Mouse (Mus musculus) forebrain, embryonic 16.5 days (tissue): ENCODE measurements around the gene Ascc1. TPM values are rescaled to one million over a fixed set of nuclear protein-coding genes. Genes with fewer than 3 reads are reported as not detected.
"Not testable (repeated sequence)": the region's sequence is repeated elsewhere in the genome, so short reads cannot be mapped to it uniquely, and the experiment has no call there.

Source experiments
- ATAC-seq: fragments of 200-750 bp; cut with Nextera tagmentation; 2 replicates; pipeline ENCODE4 v1.8.0; 2017; ENCODE audit warnings: mild to moderate bottlenecking, moderate library complexity
- H3K27ac ChIP-seq: fragments of 300-500 bp; sonication (generic); 2 replicates; pipeline ENCODE4 v1.5.1; 2014; ENCODE audit warnings: low read length, control low read depth
- H3K27me3 ChIP-seq: fragments of 300-500 bp; sonication (generic); replicated peaks from 2 replicates; pipeline ENCODE4 v1.6.1; 2014; ENCODE audit warnings: low read length; ENCODE audit not compliant: control insufficient read depth, insufficient read depth
- H3K36me3 ChIP-seq: fragments of 300-500 bp; sonication (generic); 2 replicates; pipeline ENCODE4 v1.6.1; 2014; ENCODE audit not compliant: control insufficient read depth, insufficient read depth
- H3K4me1 ChIP-seq: fragments of 300-500 bp; sonication (generic); replicated peaks from 2 replicates; pipeline ENCODE4 v1.6.1; 2014; ENCODE audit warnings: low read length; ENCODE audit not compliant: control insufficient read depth, insufficient read depth
- H3K4me2 ChIP-seq: fragments of 300-500 bp; sonication (generic); 2 replicates; pipeline ENCODE4 v1.6.1; 2014; ENCODE audit warnings: mild to moderate bottlenecking, low read length, control low read depth
- H3K4me3 ChIP-seq: fragments of 300-500 bp; sonication (generic); replicated peaks from 2 replicates; pipeline ENCODE4 v1.5.1; 2014; ENCODE audit warnings: mild to moderate bottlenecking, low read length, control low read depth
- H3K9ac ChIP-seq: fragments of 300-500 bp; sonication (generic); replicated peaks from 2 replicates; pipeline ENCODE4 v1.6.1; 2014; ENCODE audit warnings: low read depth, low read length, control low read depth
- H3K9me3 ChIP-seq: fragments of 300-500 bp; sonication (generic); 2 replicates; pipeline ENCODE4 v1.6.1; 2016; ENCODE audit warnings: low read length; ENCODE audit not compliant: control insufficient read depth
- WGBS: fragments of 180-500 bp; shearing (Covaris S2); extraction: QIAGEN DNeasy Blood & Tissue Kit; methylation state at CpG from one replicate; pipeline ENCODE4 v1.1.7; 2014; 5-methylcytosine and 5-hydroxymethylcytosine counted together
- polyA plus RNA-seq: library from polyadenylated mRNA; unstranded; fragments of >200 nt; fragmentation: Nextera tagmentation; extraction: Ambion mirVana; gene quantifications from 2 replicates; pipeline ENCODE4 v1.2.1, GENCODE M21; 2015

Gene Ascc1
- polyA plus RNA-seq, 1 experiment from 2014 or later = 50.0 TPM

DNA sequence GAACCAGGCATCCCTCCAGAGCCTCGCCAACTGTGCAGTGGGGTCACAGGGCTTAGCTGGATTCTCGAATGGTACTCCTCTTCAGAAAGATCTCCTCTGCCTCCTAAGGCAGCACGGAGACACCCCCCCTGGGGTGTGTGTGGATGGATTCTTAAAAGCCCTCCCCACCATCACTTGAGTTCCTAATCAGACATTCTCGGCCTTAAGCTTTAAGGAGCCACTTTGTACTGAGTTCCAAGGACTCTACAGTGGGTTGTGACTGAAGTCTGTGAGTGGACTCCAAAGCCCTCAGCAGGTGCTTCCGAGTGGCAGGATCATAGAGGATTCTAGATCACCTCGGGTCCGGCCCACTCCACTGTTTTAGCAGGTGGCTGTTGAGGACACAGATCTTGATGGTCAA lies 115.9 kb downstream of the Ascc1 start:
- Histone ChIP-seq H3K9ac (no peak overlapping the region), H3K9me3 (no peaks in the 10 kb centered on the region), H3K27ac (no peak overlapping the region), H3K36me3 (no peaks in the 10 kb centered on the region), H3K4me3 (no peak overlapping the region), H3K4me2 (no peak overlapping the region), H3K4me1 (peaks cover 24% of the 10 kb centered on the region), H3K27me3 (no peaks in the 10 kb centered on the region)
- no peak for ATAC-seq
- 46% methylated on average over 7 of the region's 7 CpGs for WGBS

- Histone ChIP-seq H3K9me3 (no peaks in the 10 kb centered on the region), H3K27ac (no peak overlapping the region), H3K27me3 (no peaks in the 10 kb centered on the region), H3K4me1 (peaks cover 16% of the 10 kb centered on the region), H3K9ac (no peak overlapping the region), H3K4me3 (no peak overlapping the region), H3K36me3 (no peaks in the 10 kb centered on the region), H3K4me2 (no peak overlapping the region)
- no peak for ATAC-seq
- WGBS = 64% methylated on average over 4 of the region's 4 CpGs
These were observed 118.0 kb downstream of the Ascc1 start for GRCm38 (mm10) chr10:60120630-60121029.

DNA sequence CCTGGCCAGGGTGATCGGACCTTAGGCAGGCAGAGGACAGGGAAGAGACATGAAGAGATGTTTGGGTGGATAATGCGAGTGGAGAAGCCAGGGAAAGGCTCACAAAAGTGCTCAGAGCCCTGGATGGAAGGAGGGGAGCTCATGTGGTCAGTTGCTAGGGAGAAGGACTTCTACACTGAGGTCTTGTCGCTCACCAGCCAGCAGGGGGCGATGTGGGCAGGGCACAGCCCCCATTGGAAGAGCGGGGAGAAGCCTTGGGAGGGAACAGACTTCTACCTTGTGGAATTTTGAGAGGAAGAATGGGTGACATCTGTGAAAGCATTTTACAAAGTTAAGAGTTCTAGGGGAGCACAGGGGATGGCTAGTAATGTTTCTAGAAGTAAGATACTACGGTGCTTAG lies 121.5 kb downstream of the Ascc1 start:
- Histone ChIP-seq H3K4me3 (no peak overlapping the region), H3K27ac (no peak overlapping the region), H3K36me3 (no peaks in the 10 kb centered on the region; the same call in 1 of the 2 replicates), H3K4me2 (no peak overlapping the region), H3K9ac (no peak overlapping the region), H3K9me3 (no peaks in the 10 kb centered on the region), H3K4me1 (no peaks in the 10 kb centered on the region), H3K27me3 (no peaks in the 10 kb centered on the region)
- ATAC-seq = no peak
- WGBS = 62% methylated on average over 6 of the region's 6 CpGs

- Histone ChIP-seq H3K4me3 (no peak overlapping the region), H3K4me1 (no peaks in the 10 kb centered on the region), H3K36me3 (no peaks in the 10 kb centered on the region; the same call in 1 of the 2 replicates), H3K9ac (no peak overlapping the region), H3K27me3 (no peaks in the 10 kb centered on the region), H3K27ac (no peak overlapping the region), H3K9me3 (no peaks in the 10 kb centered on the region), H3K4me2 (no peak overlapping the region)
- 22% methylated on average over 21 of the region's 22 CpGs for WGBS
- no peak for ATAC-seq
These were observed 123.1 kb downstream of the Ascc1 start for GRCm38 (mm10) chr10:60125529-60126327.

DNA sequence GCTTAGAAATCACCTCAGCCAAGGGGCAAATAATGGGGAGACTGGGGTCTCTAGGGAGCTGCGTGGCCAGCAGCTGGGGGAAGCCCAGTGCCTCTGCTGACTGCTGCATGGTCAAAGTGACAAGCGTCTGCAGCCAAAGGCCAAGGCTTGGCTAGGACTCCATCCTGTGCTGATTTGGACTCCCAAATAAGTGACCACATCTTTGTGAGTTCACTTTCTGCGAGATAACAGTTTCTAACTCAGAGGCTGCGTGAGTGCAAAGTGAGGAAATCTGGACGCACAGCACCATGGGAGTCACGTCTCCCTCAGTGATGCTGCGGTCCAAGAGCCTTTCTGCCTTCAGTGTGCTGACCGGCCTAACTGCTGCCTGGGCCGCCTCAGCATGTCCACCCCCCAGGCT lies 125.7 kb downstream of the Ascc1 start:
- H3K9me3 ChIP-seq = no peaks in the 10 kb centered on the region
- H3K4me2 ChIP-seq = no peak overlapping the region
- H3K9ac ChIP-seq = no peak overlapping the region
- no peak overlapping the region for H3K4me3 ChIP-seq
- no peaks in the 10 kb centered on the region for H3K4me1 ChIP-seq
- H3K27ac ChIP-seq = no peak overlapping the region
- no peaks in the 10 kb centered on the region for H3K27me3 ChIP-seq
- H3K36me3 ChIP-seq = no peaks in the 10 kb centered on the region; the same call in 1 of the 2 replicates
- no peak for ATAC-seq
- WGBS = 86% methylated on average over 9 of the region's 9 CpGs

- Histone ChIP-seq H3K4me2 (no peak overlapping the region), H3K27ac (no peak overlapping the region), H3K9me3 (no peaks in the 10 kb centered on the region), H3K9ac (no peak overlapping the region), H3K4me3 (no peak overlapping the region), H3K4me1 (no peaks in the 10 kb centered on the region), H3K36me3 (no peaks in the 10 kb centered on the region; the same call in 1 of the 2 replicates), H3K27me3 (no peaks in the 10 kb centered on the region)
- ATAC-seq = no peak
- WGBS = 90% methylated on average over 4 of the region's 4 CpGs
These were observed 127.9 kb downstream of the Ascc1 start for GRCm38 (mm10) chr10:60130504-60130903.

DNA sequence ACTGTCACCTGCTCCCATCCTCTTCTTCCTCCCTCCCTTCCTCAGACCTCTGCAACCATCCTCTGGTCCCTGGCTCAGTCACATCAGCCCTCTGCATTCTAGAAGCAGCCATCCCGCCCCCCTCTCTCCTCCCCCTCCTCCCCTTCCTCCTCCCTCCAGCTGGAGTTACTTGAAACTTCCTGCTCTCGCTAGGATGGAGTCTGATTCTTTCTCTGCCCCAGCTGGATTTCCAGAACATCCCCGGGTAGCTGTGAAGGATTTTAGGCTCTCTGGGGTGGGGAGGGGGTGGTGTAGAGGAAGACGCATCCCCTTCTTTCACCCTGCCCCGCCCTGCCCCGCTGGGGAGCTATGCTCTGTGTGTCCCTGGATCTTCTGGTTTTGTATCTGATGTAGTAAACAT lies 130.9 kb downstream of the Ascc1 start:
- Histone ChIP-seq H3K27me3 (no peaks in the 10 kb centered on the region), H3K4me2 (no peak overlapping the region), H3K4me3 (no peak overlapping the region), H3K9ac (no peak overlapping the region), H3K9me3 (no peaks in the 10 kb centered on the region), H3K27ac (no peak overlapping the region), H3K4me1 (no peaks in the 10 kb centered on the region), H3K36me3 (no peaks in the 10 kb centered on the region; the same call in 1 of the 2 replicates)
- WGBS = 36% methylated on average over 6 of the region's 6 CpGs
- no peak for ATAC-seq

DNA sequence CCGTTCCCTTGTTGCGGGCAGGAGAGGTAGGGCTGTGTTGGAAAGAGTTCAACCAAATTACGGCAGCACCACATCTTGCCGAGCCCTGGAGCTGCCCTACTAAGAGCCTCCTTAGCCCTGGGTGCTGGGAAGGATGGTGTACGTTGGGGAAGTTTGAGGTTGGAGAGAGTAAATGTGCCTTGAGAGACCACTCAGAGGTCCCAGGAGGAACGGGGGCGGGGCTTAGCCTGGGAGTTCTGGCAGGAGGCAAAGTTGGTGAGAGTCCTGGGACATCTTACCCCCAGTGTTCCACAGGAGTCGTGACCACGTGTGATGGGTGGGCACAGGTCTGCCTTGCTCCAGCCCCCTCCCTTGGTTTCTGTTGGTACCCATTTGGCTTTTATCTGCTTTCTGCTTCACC lies 131.6 kb downstream of the Ascc1 start:
- H3K4me3 ChIP-seq = no peak overlapping the region
- no peak for ATAC-seq
- H3K9me3 ChIP-seq = no peaks in the 10 kb centered on the region
- no peak overlapping the region for H3K4me2 ChIP-seq
- H3K9ac ChIP-seq = no peak overlapping the region
- H3K4me1 ChIP-seq = no peaks in the 10 kb centered on the region
- no peak overlapping the region for H3K27ac ChIP-seq
- no peaks in the 10 kb centered on the region for H3K36me3 ChIP-seq
- 62% methylated on average over 9 of the region's 9 CpGs for WGBS
- H3K27me3 ChIP-seq = no peaks in the 10 kb centered on the region

DNA sequence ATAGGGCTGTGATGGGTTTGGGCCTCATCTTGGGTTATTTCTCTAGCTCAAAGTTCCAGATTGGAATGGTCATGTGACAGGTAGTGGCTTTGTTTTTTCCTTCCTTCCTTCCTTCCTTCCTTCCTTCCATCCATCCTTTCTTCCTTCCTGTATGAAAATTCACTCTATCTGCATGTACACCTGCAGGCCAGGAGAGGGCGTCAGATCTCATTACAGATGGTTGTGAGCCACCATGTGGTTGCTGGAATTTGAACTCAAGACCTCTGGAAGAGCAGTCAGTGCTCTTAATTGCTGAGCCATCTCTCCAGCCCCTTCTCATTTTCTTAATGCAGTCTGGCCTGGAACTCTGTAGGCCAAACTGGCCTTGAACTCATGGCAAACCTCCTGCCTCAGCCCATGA lies 133.4 kb downstream of the Ascc1 start:
- not testable (repeated sequence) for H3K36me3 ChIP-seq, H3K27me3 ChIP-seq, H3K9ac ChIP-seq, ATAC-seq, H3K9me3 ChIP-seq, H3K4me2 ChIP-seq, H3K4me1 ChIP-seq, H3K4me3 ChIP-seq, H3K27ac ChIP-seq
- 50% methylated on average over 1 of the region's 1 CpGs for WGBS
